Mouse (Mus musculus) CH12.LX (cell line): ENCODE data around the gene Irf3. TPM values are rescaled to one million over a fixed set of nuclear protein-coding genes. Genes with fewer than 3 reads are reported as not detected.

ENCODE experiments used
- DNase-seq: peaks from one replicate; pipeline ENCODE4 v3.0.0-alpha.2; 2013; ENCODE audit errors: extremely low read depth
- H3K27ac ChIP-seq: 2 replicates; pipeline ENCODE4 v1.5.1; 2012; ENCODE audit warnings: low read depth, mild to moderate bottlenecking, control low read depth, moderate library complexity; ENCODE audit not compliant: insufficient read depth
- H3K27me3 ChIP-seq: replicated peaks from 2 replicates; pipeline ENCODE3; 2012; ENCODE audit warnings: inconsistent platforms
- H3K36me3 ChIP-seq, 2 experiments: replicated peaks in 1 of 2; 2 replicates each; pipeline versions ENCODE3 to v1.6.1; 2012; ENCODE audit warnings: inconsistent platforms in 1 of 2, low read length in 1 of 2, mild to moderate bottlenecking in 1 of 2, mixed read lengths in 1 of 2, moderate library complexity in 1 of 2; ENCODE audit not compliant: control insufficient read depth in 1 of 2, insufficient read depth in 1 of 2
- H3K4me1 ChIP-seq, 2 experiments: 2 replicates each; pipeline ENCODE4 v1.6.1; 2012; ENCODE audit warnings: inconsistent platforms in 1 of 2, moderate library complexity in 1 of 2; ENCODE audit not compliant: insufficient read depth in 2 of 2, control insufficient read depth in 1 of 2
- H3K4me2 ChIP-seq: 2 replicates; pipeline ENCODE4 v1.6.1; 2012; ENCODE audit warnings: low read depth, mild to moderate bottlenecking, control low read depth; ENCODE audit not compliant: poor library complexity, insufficient read depth, severe bottlenecking
- H3K4me3 ChIP-seq, 3 experiments: fragments of 150-350 bp in 1 of 3; sonication (generic) in 1 of 3; replicated peaks in 1 of 3; 2 replicates each; pipeline versions ENCODE3 to v1.5.1; 2011 to 2012; ENCODE audit warnings: low read depth in 2 of 3, low read length in 2 of 3, mild to moderate bottlenecking in 2 of 3, moderate library complexity in 2 of 3, control low read depth in 1 of 3, improper control_type of control experiment in 1 of 3, inconsistent platforms in 1 of 3, mixed read lengths in 1 of 3; ENCODE audit not compliant: poor library complexity in 1 of 3
- H3K79me2 ChIP-seq: replicated peaks from 2 replicates; pipeline ENCODE4 v1.6.1; 2012; ENCODE audit warnings: mild to moderate bottlenecking, moderate library complexity; ENCODE audit not compliant: control insufficient read depth, poor library complexity, insufficient read depth, severe bottlenecking; ENCODE audit errors: extremely low read depth
- H3K9ac ChIP-seq: 2 replicates; pipeline ENCODE4 v1.6.1; 2012; ENCODE audit warnings: low read depth, mild to moderate bottlenecking, control low read depth, moderate library complexity; ENCODE audit not compliant: insufficient read depth
- H3K9me3 ChIP-seq: replicated peaks from 2 replicates; pipeline ENCODE3; 2012; ENCODE audit warnings: low read length, inconsistent platforms, mixed read lengths
- BHLHE40 ChIP-seq: IDR thresholded peaks from 2 replicates; pipeline ENCODE4 v1.6.1; 2011; ENCODE audit warnings: mild to moderate bottlenecking, low read depth, low read length, improper control_type of control experiment
- CHD1 ChIP-seq: IDR thresholded peaks from 2 replicates; pipeline ENCODE4 v1.6.1; 2012; ENCODE audit warnings: low read depth, low read length, improper control_type of control experiment, inconsistent platforms
- CHD2 ChIP-seq: IDR thresholded peaks from 2 replicates; pipeline ENCODE4 v1.6.1; 2011; ENCODE audit warnings: low read length, improper control_type of control experiment
- CTCF ChIP-seq, 2 experiments: IDR thresholded peaks in 1 of 2; conservative IDR thresholded peaks in 1 of 2; 2 replicates each; pipeline ENCODE4 v1.5.1; 2011 to 2012; ENCODE audit warnings: low read depth in 2 of 2, low read length in 2 of 2, improper control_type of control experiment in 1 of 2, inconsistent platforms in 1 of 2, mild to moderate bottlenecking in 1 of 2, moderate library complexity in 1 of 2
- E2F4 ChIP-seq: IDR thresholded peaks from 2 replicates; pipeline ENCODE4 v1.6.1; 2011; ENCODE audit warnings: low read depth, low read length, improper control_type of control experiment; ENCODE audit not compliant: insufficient replicate concordance
- ELF1 ChIP-seq: IDR thresholded peaks from 2 replicates; pipeline ENCODE4 v1.6.1; 2014; ENCODE audit warnings: low read depth, mild to moderate bottlenecking, inconsistent platforms, low read length, improper control_type of control experiment
- EP300 ChIP-seq: IDR thresholded peaks from 2 replicates; pipeline ENCODE4 v1.6.1; 2011; ENCODE audit warnings: low read length, improper control_type of control experiment
- ETS1 ChIP-seq: conservative IDR thresholded peaks from 2 replicates; pipeline ENCODE4 v1.6.1; 2012; ENCODE audit warnings: low read depth, mild to moderate bottlenecking, inconsistent platforms, low read length, improper control_type of control experiment, moderate library complexity
- GABPA ChIP-seq: IDR thresholded peaks from 2 replicates; pipeline ENCODE4 v1.6.1; 2012; ENCODE audit warnings: low read depth, low read length, improper control_type of control experiment, inconsistent platforms; ENCODE audit not compliant: insufficient replicate concordance
- HCFC1 ChIP-seq: IDR thresholded peaks from 2 replicates; pipeline ENCODE4 v1.6.1; 2012; ENCODE audit warnings: low read depth, mild to moderate bottlenecking, inconsistent platforms, low read length, improper control_type of control experiment
- IRF4 ChIP-seq: IDR thresholded peaks from 2 replicates; pipeline ENCODE4 v1.6.1; 2014; ENCODE audit warnings: low read depth, mild to moderate bottlenecking, inconsistent platforms, low read length, improper control_type of control experiment
- JUN ChIP-seq: IDR thresholded peaks from 2 replicates; pipeline ENCODE4 v1.6.1; 2011; ENCODE audit warnings: low read depth, mild to moderate bottlenecking, low read length, improper control_type of control experiment, moderate library complexity; ENCODE audit not compliant: insufficient read depth
- JUND ChIP-seq: conservative IDR thresholded peaks from 2 replicates; pipeline ENCODE4 v1.6.1; 2011; ENCODE audit warnings: low read depth, low read length, improper control_type of control experiment
- KAT2A ChIP-seq: IDR thresholded peaks from 2 replicates; pipeline ENCODE4 v1.6.1; 2012; ENCODE audit warnings: low read length, improper control_type of control experiment, inconsistent platforms; ENCODE audit not compliant: insufficient replicate concordance
- MAFK ChIP-seq: IDR thresholded peaks from 2 replicates; pipeline ENCODE4 v1.6.1; 2011; ENCODE audit warnings: low read length, improper control_type of control experiment; ENCODE audit not compliant: insufficient replicate concordance
- MAX ChIP-seq: IDR thresholded peaks from 2 replicates; pipeline ENCODE4 v1.6.1; 2011; ENCODE audit warnings: low read length, improper control_type of control experiment
- MAZ ChIP-seq: IDR thresholded peaks from 2 replicates; pipeline ENCODE4 v1.6.1; 2012; ENCODE audit warnings: low read depth, mild to moderate bottlenecking, inconsistent platforms, low read length, improper control_type of control experiment, moderate library complexity
- MEF2A ChIP-seq: IDR thresholded peaks from 2 replicates; pipeline ENCODE4 v1.6.1; 2014; ENCODE audit warnings: low read depth, mild to moderate bottlenecking, inconsistent platforms, low read length, improper control_type of control experiment, borderline replicate concordance
- MXI1 ChIP-seq: IDR thresholded peaks from 2 replicates; pipeline ENCODE4 v1.6.1; 2011; ENCODE audit warnings: mild to moderate bottlenecking, low read depth, low read length, improper control_type of control experiment
- MYC ChIP-seq: IDR thresholded peaks from 2 replicates; pipeline ENCODE4 v1.6.1; 2011; ENCODE audit warnings: low read depth, mild to moderate bottlenecking, improper control_type of control experiment, low read length
- NELFE ChIP-seq: IDR thresholded peaks from 2 replicates; pipeline ENCODE4 v1.6.1; 2011; ENCODE audit warnings: low read depth, low read length, improper control_type of control experiment
- NRF1 ChIP-seq: IDR thresholded peaks from 2 replicates; pipeline ENCODE4 v1.6.1; 2014; ENCODE audit warnings: low read depth, mild to moderate bottlenecking, inconsistent platforms, low read length, improper control_type of control experiment, moderate library complexity
- PAX5 ChIP-seq: IDR thresholded peaks from 2 replicates; pipeline ENCODE4 v1.6.1; 2012; ENCODE audit warnings: low read length, inconsistent platforms, mixed read lengths
- POLR2A ChIP-seq: IDR thresholded peaks from 2 replicates; pipeline ENCODE4 v1.6.1; 2011; ENCODE audit warnings: low read depth, mild to moderate bottlenecking, improper control_type of control experiment, low read length
- POLR2AphosphoS2 ChIP-seq: IDR thresholded peaks from 2 replicates; pipeline ENCODE4 v1.6.1; 2011; ENCODE audit warnings: low read depth, low read length, improper control_type of control experiment
- RAD21 ChIP-seq: IDR thresholded peaks from 2 replicates; pipeline ENCODE4 v1.6.1; 2011; ENCODE audit warnings: low read depth, mild to moderate bottlenecking, low read length, improper control_type of control experiment, moderate library complexity
- RCOR1 ChIP-seq: conservative IDR thresholded peaks from 2 replicates; pipeline ENCODE4 v1.6.1; 2012; ENCODE audit warnings: low read depth, mild to moderate bottlenecking, inconsistent platforms, low read length, improper control_type of control experiment
- SIN3A ChIP-seq: IDR thresholded peaks from 2 replicates; pipeline ENCODE4 v1.6.1; 2012; ENCODE audit warnings: low read length, improper control_type of control experiment, inconsistent platforms
- SMC3 ChIP-seq: IDR thresholded peaks from 2 replicates; pipeline ENCODE4 v1.6.1; 2011; ENCODE audit warnings: low read depth, low read length, improper control_type of control experiment
- TBP ChIP-seq: conservative IDR thresholded peaks from 2 replicates; pipeline ENCODE4 v1.6.1; 2011; ENCODE audit warnings: low read depth, low read length, improper control_type of control experiment
- TCF12 ChIP-seq: IDR thresholded peaks from 2 replicates; pipeline ENCODE4 v1.6.1; 2014; ENCODE audit warnings: low read depth, mild to moderate bottlenecking, inconsistent platforms, low read length, improper control_type of control experiment
- UBTF ChIP-seq: IDR thresholded peaks from 2 replicates; pipeline ENCODE4 v1.6.1; 2012; ENCODE audit warnings: low read depth, mild to moderate bottlenecking, inconsistent platforms, low read length, improper control_type of control experiment, moderate library complexity
- USF1 ChIP-seq: IDR thresholded peaks from 2 replicates; pipeline ENCODE4 v1.6.1; 2014; ENCODE audit warnings: low read depth, mild to moderate bottlenecking, inconsistent platforms, low read length, improper control_type of control experiment
- USF2 ChIP-seq: conservative IDR thresholded peaks from 2 replicates; pipeline ENCODE4 v1.6.1; 2011; ENCODE audit warnings: low read depth, low read length, improper control_type of control experiment
- ZC3H11A ChIP-seq: IDR thresholded peaks from 2 replicates; pipeline ENCODE4 v1.6.1; 2012; ENCODE audit warnings: low read depth, mild to moderate bottlenecking, inconsistent platforms, low read length, improper control_type of control experiment
- ZKSCAN1 ChIP-seq: IDR thresholded peaks from 2 replicates; pipeline ENCODE4 v1.6.1; 2012; ENCODE audit warnings: low read depth, inconsistent platforms, low read length, improper control_type of control experiment, borderline replicate concordance
- ZMIZ1 ChIP-seq: IDR thresholded peaks from 2 replicates; pipeline ENCODE4 v1.6.1; 2012; ENCODE audit warnings: low read depth, mild to moderate bottlenecking, inconsistent platforms, low read length, improper control_type of control experiment
- ZNF384 ChIP-seq: IDR thresholded peaks from 2 replicates; pipeline ENCODE4 v1.6.1; 2012; ENCODE audit warnings: low read depth, low read length, improper control_type of control experiment, inconsistent platforms
- dilution Hi-C: fragments of 300-500 bp; cut with MboI; formaldehyde crosslinking; loops from 2 replicates; pipeline ENCODE4 v1.14.3; 2020; ENCODE audit warnings: low sequenced_read_pairs; ENCODE audit not compliant: extremely low pct_unique_long_range_greater_than_20kb, extremely low pct_ligation_motif_present
- in situ Hi-C: fragments of 300-500 bp; cut with MboI; formaldehyde crosslinking; loops from 3 replicates; pipeline ENCODE4 v1.14.3; 2019; ENCODE audit warnings: low sequenced_read_pairs, low pct_ligation_motif_present, low pct_unique_long_range_greater_than_20kb, mixed read lengths
- polyA plus RNA-seq: library from polyadenylated mRNA; unstranded; fragments of >175 nt; gene quantifications from 2 replicates; pipeline ENCODE4 v1.2.1, GENCODE M21; 2012; ENCODE audit warnings: low read depth; ENCODE audit not compliant: insufficient read length
- total RNA-seq, 2 experiments: library from RNA; depleted of rRNA; stranded (reverse); fragments of 300-350 nt in 1 of 2; fragments of >200 nt in 1 of 2; gene quantifications; 2 replicates each; pipeline ENCODE4 v1.2.3; 2012 to 2014

Gene Irf3
- total RNA-seq (2012; rRNA removed) (56.5 and 65.0 TPM in 2 replicates), total RNA-seq (2014; rRNA removed) (33.5 and 39.0 TPM in 2 replicates), polyA plus RNA-seq (79.7 and 87.7 TPM in 2 replicates)

GRCm38 (mm10) chr7:44997231-44997939 lies at the start of gene Irf3:
Irf3 (plus strand) TSS chr7:44997648.
- Histone ChIP-seq H3K4me2 (peak within 1 kb of the TSS; percentile 88), H3K4me1 (peaks cover 3 to 28% of the 10 kb centered on the region in 2 experiments; a peak in 3 of 4 replicates), H3K36me3 (peaks cover 47 to 66% of the 10 kb centered on the region in 2 experiments), H3K9ac (peak within 1 kb of the TSS; percentile 76), H3K27me3 (no peaks in the 10 kb centered on the region), H3K27ac (peak within 1 kb of the TSS; percentile 82), H3K9me3 (no peaks in the 10 kb centered on the region), H3K79me2 (peaks cover 23% of the 10 kb centered on the region), H3K4me3 (peak within 1 kb of the TSS; percentile 67 to 96 (median 93))
- in situ Hi-C loops: no loop called here
- peak; percentile 97 for DNase-seq
- peak; percentile 85 for TF ChIP-seq SIN3A
- peak; percentile 83; the same call in 1 of the 2 replicates for TF ChIP-seq KAT2A
- no peak for TF ChIP-seq MAX
- TF ChIP-seq USF1: no peak
- peak; percentile 82 for TF ChIP-seq POLR2A
- TF ChIP-seq TBP: peak; percentile 67; the same call in 1 of the 2 replicates
- TF ChIP-seq E2F4: no peak
- no peak for TF ChIP-seq CHD1
- TF ChIP-seq ZNF384: no peak
- peak; percentile 96 for TF ChIP-seq NRF1
- TF ChIP-seq JUND: no peak
- TF ChIP-seq HCFC1: peak; percentile 93
- TF ChIP-seq ETS1: no peak
- TF ChIP-seq ZMIZ1: peak; percentile 48; the same call in 1 of the 2 replicates
- TF ChIP-seq MYC: no peak
- peak; percentile 49; the same call in 1 of the 2 replicates for TF ChIP-seq GABPA
- TF ChIP-seq RAD21: no peak
- TF ChIP-seq ZKSCAN1: no peak
- TF ChIP-seq CHD2: no peak
- TF ChIP-seq USF2: no peak
- 0 out of 2 replicates have a peak, but pooled peaks have one; percentile 22 for TF ChIP-seq IRF4
- TF ChIP-seq MAZ: no peak
- TF ChIP-seq RCOR1: no peak
- TF ChIP-seq SMC3: no peak
- TF ChIP-seq UBTF: peak; percentile 81; the same call in 1 of the 2 replicates
- TF ChIP-seq MEF2A: no peak
- TF ChIP-seq TCF12: 0 out of 2 replicates have a peak, but pooled peaks have one; percentile 25
- TF ChIP-seq ZC3H11A: no peak
- TF ChIP-seq JUN: no peak
- TF ChIP-seq POLR2AphosphoS2: no peak; the same call in 1 of the 2 replicates
- TF ChIP-seq BHLHE40: peak; percentile 86
- peak; percentile 88 for TF ChIP-seq MXI1
- peak; percentile 83 for TF ChIP-seq ELF1
- TF ChIP-seq EP300: no peak
- no peak for TF ChIP-seq PAX5
- no peak for TF ChIP-seq MAFK
- no peak for TF ChIP-seq CTCF (conservative IDR thresholded peaks at IDR 0.05 in 1 of 2, IDR thresholded peaks at IDR 0.05 in 1 of 2; ENCODE audit: low read depth in 2 of 2, low read length in 2 of 2)
- TF ChIP-seq NELFE: peak; percentile 78
- dilution Hi-C loops: no loop called here
